Mouse (Mus musculus) skeletal muscle tissue, postnatal 0 days (tissue): Measurements from ENCODE around the gene Adamtsl4. TPM values are rescaled to one million over a fixed set of nuclear protein-coding genes. Genes with fewer than 3 reads are reported as not detected.

Source experiments
- microRNA-seq, 2 experiments: library from miRNA; unstranded; fragments of <30 nt; microRNA quantifications; one replicate each; pipeline ENCODE4; 2016
- polyA plus RNA-seq: library from polyadenylated mRNA; unstranded; fragments of >200 nt; fragmentation: Nextera tagmentation; extraction: Ambion mirVana; gene quantifications from 2 replicates; pipeline ENCODE4 v1.2.1, GENCODE M21; 2015

The Adamtsl4 gene
- polyA plus RNA-seq, result 10.3 and 11.1 TPM in 2 replicates

GRCm38 (mm10) chr3:95687524-95688421, at the start of gene Adamtsl4:
Gene Adamtsl4, minus strand, starts transcription at chr3:95687917.

GRCm38 (mm10) chr3:95658236-95658867, 29.4 kb downstream of the Adamtsl4 start, which contains the start of gene Mcl1:
Gene Mcl1, plus strand, starts transcription at chr3:95658788.

Small RNA genes within 50 kb of the gene (microRNA-seq; reads per million reads assigned to microRNA genes)
- gene Mir7014, result 0 reads per million in 2 experiments

Other genes with a start within 250 kb of the Adamtsl4 start
- 39.3 and 52.6 TPM in 2 replicates for gene Ctsk, start 188.7 kb downstream of the Adamtsl4 start, polyA plus RNA-seq
- gene Ctss, start 161.1 kb downstream of the Adamtsl4 start, polyA plus RNA-seq, result 17.9 and 18.1 TPM in 2 replicates
- gene Hormad1, start 128.2 kb downstream of the Adamtsl4 start, polyA plus RNA-seq, result not detected in 2 replicates
- gene Golph3l, start 99.0 kb downstream of the Adamtsl4 start, polyA plus RNA-seq, result 14.2 and 15.1 TPM in 2 replicates
- 45.0 and 48.0 TPM in 2 replicates for gene Ensa, start 62.9 kb downstream of the Adamtsl4 start, polyA plus RNA-seq
- 58.3 and 62.3 TPM in 2 replicates for gene Mcl1, start 29.1 kb downstream of the Adamtsl4 start, polyA plus RNA-seq
- 20.5 and 31.0 TPM in 2 replicates for gene Ecm1, start 51.7 kb upstream of the Adamtsl4 start, polyA plus RNA-seq
- 18.6 and 20.3 TPM in 2 replicates for gene Tars2, start 72.3 kb upstream of the Adamtsl4 start, polyA plus RNA-seq
- 13.6 and 15.4 TPM in 2 replicates for gene Rprd2, start 130.9 kb upstream of the Adamtsl4 start, polyA plus RNA-seq
- gene Prpf3, start 168.0 kb upstream of the Adamtsl4 start, polyA plus RNA-seq, result 11.5 and 12.3 TPM in 2 replicates
- gene Mrps21, start 183.6 kb upstream of the Adamtsl4 start, polyA plus RNA-seq, result 362 and 384 TPM in 2 replicates
- gene Ciart, start 194.3 kb upstream of the Adamtsl4 start, polyA plus RNA-seq, result 0.56 and 1.0 TPM in 2 replicates
- 21.8 and 23.9 TPM in 2 replicates for gene BC028528, start 204.1 kb upstream of the Adamtsl4 start, polyA plus RNA-seq
- gene Aph1a, start 206.1 kb upstream of the Adamtsl4 start, polyA plus RNA-seq, result 22.3 and 33.7 TPM in 2 replicates
- 19.2 and 21.7 TPM in 2 replicates for gene Car14, start 216.8 kb upstream of the Adamtsl4 start, polyA plus RNA-seq
- gene Anp32e, start 241.3 kb upstream of the Adamtsl4 start, polyA plus RNA-seq, result 83.9 and 101 TPM in 2 replicates